Mouse (Mus musculus) splenic B cell, adult 2 months (primary cell): ENCODE measurements around the gene Astn1.

Experiments
- DNase-seq: peaks from one replicate; pipeline ENCODE4 v3.0.0-alpha.2; 2011; ENCODE audit warnings: low read depth, low spot score
- H3K27me3 ChIP-seq: 2 replicates; pipeline ENCODE4 v1.6.1; 2012; ENCODE audit warnings: mild to moderate bottlenecking, low read length, moderate library complexity, mixed read lengths; ENCODE audit not compliant: control insufficient read depth, poor library complexity, insufficient read depth, severe bottlenecking
- H3K36me3 ChIP-seq: 2 replicates; pipeline ENCODE4 v1.6.1; 2012; ENCODE audit warnings: mild to moderate bottlenecking, low read length, moderate library complexity, mixed read lengths; ENCODE audit not compliant: control insufficient read depth, poor library complexity, insufficient read depth, severe bottlenecking

The Astn1 gene

DNA sequence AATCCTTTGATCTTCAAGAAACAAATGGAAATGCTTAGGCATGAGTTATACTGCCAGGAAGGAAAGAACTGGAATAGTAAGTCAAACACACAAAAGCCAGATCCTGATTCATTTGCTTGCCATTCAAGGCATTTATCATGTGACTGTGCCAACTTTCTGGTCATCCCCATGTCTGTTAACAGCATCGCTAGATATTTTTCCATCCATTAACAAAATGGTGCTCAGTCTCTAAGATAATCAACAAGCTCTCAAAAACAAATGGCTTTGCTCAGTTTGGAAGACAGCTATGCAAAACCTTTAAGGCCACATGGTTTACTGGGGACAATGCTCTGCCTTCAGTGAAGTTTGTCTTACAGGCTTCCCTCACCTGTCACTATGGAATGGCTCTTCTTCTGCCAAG is 115.8 kb downstream of the Astn1 start:
- Histone ChIP-seq H3K36me3 (no peaks in the 10 kb centered on the region), H3K27me3 (no peaks in the 10 kb centered on the region)
- no peak for DNase-seq

DNA sequence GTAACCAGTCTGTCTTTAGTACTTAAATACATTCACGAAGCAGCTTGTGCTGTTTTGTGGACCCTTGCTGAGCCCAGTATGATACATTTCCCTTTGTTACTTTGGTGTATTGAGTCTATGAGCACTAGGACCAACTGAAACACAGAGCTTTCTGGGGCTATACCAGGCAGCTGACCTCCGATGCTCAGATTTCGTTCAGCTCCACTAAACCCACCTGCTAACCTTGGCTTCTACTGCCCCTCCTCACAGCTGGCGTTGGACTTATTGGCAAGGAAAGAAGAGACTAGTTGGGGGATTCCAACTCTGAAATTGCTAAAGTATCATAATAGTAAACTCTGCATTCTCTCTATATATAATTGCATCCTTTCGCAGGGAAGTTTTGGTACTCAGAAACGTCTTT is 118.2 kb downstream of the Astn1 start:
- DNase-seq: no peak
- no peaks in the 10 kb centered on the region for H3K27me3 ChIP-seq

DNA sequence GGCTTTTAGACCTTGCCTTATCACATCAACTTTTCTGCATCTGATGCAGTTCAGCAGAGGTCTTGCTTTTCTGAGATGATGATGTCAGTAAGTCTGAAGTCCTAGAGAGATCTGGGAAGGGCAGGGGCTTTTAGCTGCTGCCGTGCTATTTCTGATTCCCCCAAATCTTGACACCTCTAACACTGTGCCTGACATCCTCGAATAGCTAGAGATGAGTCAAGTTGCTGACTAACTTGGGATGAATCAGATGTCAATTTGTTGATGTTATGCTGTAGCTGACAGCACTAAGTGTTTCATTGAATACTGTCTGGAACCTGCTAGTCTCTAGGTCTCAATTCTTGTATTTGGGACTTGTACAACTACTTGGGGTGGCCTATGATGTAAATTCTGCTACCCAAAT is 121.7 kb downstream of the Astn1 start:
- DNase-seq: no peak
- H3K36me3 ChIP-seq: no peaks in the 10 kb centered on the region
- H3K27me3 ChIP-seq: no peaks in the 10 kb centered on the region

More for the DNA sequence above, 118.2 kb downstream of the Astn1 start:
- no peaks in the 10 kb centered on the region for H3K36me3 ChIP-seq

DNA sequence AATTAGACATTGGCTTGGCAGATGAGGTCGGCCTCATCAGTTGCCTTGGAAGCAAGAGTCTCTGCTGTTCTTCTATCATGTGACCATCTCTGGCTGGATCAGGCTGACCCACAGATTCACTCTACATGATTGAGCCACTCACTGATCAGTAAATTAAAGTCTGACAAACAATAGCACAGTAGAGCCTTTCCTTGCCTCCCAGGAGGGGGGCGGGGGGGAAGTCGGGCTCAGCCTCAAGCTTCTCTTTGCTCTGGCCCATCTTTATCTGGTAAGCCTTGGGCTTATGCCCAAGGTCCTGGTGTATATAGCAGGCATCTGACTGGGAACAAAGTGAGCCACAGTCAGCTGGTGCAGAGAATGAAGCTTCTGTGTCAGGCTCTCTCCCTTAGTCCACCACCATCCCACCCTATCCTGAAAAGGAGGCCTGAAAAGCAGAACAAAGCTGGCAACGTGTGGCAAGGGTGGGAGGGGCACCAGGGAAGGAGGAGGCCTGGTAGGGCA is 127.5 kb downstream of the Astn1 start:
- H3K27me3 ChIP-seq: no peaks in the 10 kb centered on the region
- no peak for DNase-seq

DNA sequence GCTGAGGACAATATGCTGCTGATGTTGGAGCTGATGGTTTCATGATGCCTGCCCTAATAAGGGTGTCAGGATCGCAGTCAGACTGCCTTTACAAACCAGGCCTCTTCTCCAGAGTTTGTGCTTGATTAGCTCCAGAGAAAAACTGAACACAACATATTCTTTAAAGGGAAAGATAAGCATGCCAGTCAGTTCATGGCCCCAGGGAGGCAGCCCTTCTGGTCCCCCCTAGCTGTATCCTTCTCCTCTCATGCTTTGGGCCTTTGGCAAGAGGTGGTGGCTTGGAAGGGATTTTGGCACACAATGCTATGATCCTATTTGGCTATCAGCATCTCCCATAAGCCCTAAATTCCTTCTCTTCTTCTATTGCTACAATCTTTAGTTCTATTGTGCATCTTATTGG is 128.1 kb downstream of the Astn1 start:
- Histone ChIP-seq H3K36me3 (no peaks in the 10 kb centered on the region), H3K27me3 (no peaks in the 10 kb centered on the region)
- DNase-seq: no peak

More for the DNA sequence above, 127.5 kb downstream of the Astn1 start:
- H3K36me3 ChIP-seq: no peaks in the 10 kb centered on the region

DNA sequence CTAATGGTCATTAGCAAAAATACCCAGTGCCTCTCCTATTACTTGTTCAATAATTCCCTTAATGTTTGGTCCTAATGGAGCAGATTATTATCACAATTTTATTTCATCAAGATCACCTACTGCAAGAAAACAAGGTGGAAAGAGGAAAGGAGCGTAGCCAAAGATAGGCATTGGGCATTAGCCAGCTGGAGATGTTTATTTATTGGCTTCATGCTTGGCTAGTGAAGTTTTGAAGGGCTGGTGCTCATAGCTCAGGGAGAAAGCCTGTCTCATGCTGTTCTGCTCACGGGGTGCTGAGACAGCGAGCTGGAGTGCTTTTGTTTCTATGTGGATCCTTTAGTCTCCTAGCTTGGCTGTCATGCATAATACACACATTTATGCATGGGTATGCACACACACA is 131.2 kb downstream of the Astn1 start:
- Histone ChIP-seq H3K27me3 (no peaks in the 10 kb centered on the region), H3K36me3 (no peaks in the 10 kb centered on the region)
- DNase-seq: no peak

DNA sequence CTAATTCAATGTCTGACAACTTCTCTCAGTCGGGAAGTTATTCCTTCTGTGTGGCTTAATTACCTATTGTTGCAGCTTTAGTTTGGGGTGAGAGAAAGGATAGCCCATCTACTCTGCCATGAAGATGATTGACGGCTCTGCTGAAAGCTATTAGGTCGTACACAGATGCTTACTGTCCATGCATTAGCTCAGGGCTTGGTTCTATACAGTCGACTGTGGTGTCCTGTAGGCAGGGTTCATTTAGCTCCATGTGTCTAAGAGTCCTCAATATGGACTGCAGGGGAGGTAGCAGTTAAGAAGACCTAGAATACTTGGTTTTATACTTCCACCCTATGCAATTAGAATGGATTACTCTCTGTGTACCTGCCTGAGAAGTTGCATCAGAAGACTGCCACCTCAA is 138.1 kb downstream of the Astn1 start:
- no peak for DNase-seq
- Histone ChIP-seq H3K36me3 (no peaks in the 10 kb centered on the region), H3K27me3 (no peaks in the 10 kb centered on the region)

DNA sequence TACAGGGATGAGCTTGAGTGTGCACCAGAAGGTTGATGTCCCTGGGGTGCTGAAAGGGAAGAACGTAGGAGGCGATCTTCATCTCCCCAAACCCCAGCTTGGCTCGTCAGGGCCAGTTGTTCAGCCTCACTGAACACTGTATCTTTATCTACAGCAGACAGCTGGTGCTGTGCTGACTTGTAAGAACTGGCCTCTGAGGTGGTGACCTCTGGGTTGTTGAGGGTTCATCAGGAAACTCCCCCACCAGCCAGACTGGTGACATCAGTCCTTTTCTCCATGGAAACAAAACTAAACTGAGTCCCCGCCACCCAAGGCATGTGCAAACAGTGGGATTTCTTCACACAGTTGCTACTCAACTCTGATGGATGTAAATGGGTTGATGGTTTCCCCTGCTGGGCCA is 138.9 kb downstream of the Astn1 start:
- H3K27me3 ChIP-seq: no peaks in the 10 kb centered on the region
- DNase-seq: no peak

DNA sequence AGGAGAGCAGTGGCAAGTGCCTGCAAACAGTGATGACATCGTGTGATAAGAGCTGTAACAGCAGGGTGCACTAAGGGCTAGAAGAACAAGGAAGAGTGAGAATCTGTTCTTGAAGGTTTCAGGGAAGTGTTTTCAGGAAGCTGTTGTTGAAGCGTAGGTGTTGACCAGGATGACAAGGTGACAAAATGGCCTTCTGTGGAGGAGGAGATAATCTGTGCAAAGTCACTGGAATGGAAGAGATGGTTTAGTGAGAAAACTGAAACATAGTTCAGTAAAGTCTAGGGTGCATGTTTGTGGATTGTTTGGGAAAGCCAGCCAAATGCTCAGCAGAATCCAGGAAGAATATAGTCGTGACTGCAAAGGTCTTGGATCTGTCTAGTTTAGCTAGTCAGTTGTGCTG is 145.5 kb downstream of the Astn1 start:
- no peak for DNase-seq
- H3K36me3 ChIP-seq: no peaks in the 10 kb centered on the region
- no peaks in the 10 kb centered on the region for H3K27me3 ChIP-seq

More for the DNA sequence above, 138.9 kb downstream of the Astn1 start:
- H3K36me3 ChIP-seq: no peaks in the 10 kb centered on the region

DNA sequence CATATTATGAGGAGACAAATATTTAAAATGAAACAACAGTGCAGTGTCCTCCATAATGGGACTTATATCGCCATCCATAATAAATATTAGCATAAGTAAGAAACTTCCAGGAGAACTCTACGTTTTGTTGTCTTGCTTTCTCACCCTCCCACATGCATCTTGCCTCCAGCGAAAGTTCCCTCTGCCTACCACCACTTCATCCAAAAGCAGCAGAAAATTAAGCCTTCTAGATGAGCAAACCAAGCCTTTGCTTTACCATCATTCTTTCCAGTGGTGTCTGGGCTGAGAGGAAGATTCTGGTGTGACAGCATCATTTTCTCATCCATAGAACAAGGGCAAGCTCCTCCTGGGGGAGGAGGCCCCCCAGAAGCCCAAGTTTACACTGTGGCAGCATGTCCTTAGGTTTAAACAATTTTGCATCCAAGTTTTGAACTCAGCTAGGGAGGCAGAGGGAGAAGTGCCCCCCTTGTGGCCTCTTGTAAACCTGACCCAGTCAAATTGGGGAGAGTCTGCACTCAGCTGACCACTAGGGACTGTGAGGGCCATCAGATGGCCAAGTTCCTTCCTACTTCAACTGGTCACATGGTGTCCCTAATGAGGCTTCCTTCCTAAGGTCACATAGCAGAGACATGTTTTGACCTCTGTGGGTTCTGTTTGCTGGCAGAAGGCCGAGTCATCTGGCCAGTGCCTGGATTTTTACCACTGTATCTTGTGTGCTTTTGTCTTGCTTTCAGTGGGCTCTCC is 147.2 kb downstream of the Astn1 start:
- no peak for DNase-seq
- H3K36me3 ChIP-seq: no peaks in the 10 kb centered on the region
- no peaks in the 10 kb centered on the region for H3K27me3 ChIP-seq

DNA sequence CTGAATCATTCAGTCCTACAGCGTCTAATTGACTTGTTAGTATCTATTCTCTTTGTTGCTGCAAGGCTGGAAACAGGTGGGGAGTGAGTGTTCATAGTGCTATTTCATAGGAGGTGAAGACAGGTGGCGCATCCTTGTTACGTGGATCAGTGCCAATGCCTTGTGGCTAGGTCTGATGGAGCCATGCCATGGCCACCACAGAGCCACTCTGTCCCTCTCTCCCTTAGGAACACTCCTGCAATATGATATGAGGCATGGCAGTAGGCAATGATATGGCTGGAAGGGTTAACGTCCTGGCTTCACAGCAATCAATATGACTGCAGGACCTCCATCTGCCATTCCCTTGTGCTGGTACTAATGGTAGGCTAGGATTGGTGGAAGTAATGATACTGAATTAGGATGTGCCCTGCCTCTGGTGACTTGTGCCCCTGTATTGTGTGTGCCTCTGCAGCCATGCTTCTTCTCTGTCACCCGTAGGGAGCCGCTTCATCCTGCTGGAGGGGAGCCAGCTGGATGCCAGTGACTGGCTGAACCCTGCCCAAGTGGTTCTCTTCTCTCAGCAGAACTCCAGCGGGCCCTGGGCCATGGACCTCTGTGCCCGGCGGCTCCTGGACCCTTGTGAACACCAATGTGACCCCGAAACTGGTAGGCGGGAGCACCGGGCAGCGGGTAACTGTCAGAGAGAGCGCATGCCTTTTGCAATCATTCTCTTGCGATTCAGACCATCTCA is 148.6 kb downstream of the Astn1 start:
- Histone ChIP-seq H3K36me3 (no peaks in the 10 kb centered on the region), H3K27me3 (no peaks in the 10 kb centered on the region)
- DNase-seq: no peak

DNA sequence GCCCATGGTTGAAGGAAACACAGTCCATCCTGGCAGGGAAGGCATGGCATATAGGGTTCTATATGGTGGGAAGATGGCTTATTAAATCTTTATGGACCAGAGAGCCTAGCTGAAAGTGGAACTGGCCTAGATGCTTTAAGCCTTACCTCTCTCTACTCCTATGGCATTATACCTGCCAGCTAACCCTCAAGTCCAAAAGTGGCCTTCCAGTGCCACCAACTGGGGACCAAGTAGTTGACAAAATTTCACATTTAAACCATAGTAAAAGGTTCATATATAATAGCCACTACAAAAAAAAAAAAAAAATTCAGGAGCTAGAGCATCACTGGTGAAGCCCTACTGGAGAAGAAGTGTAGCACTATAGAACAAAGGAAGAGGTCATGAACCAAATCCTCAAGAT is 150.0 kb downstream of the Astn1 start:
- Histone ChIP-seq H3K27me3 (no peaks in the 10 kb centered on the region), H3K36me3 (no peaks in the 10 kb centered on the region)
- no peak for DNase-seq

DNA sequence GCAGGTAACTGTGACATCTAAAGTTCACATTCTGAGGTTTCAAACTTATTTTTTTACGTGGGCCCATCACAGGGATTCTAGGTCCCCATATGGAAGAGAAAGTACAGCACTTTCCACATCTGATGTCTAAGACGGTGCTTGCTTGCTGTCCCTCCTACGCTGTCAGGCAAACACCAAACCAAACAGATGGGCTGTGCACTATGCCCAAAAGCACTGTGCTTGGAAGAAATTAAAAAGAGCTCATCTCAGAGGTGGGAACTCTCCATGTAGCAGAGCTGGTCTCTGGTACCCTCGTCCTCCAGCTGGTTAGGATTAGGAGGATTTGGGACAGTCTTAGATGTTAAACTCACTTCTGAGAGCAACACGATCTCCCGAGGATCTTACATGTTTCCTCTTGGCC is 150.6 kb downstream of the Astn1 start:
- DNase-seq: no peak
- H3K27me3 ChIP-seq: no peaks in the 10 kb centered on the region
- H3K36me3 ChIP-seq: no peaks in the 10 kb centered on the region

DNA sequence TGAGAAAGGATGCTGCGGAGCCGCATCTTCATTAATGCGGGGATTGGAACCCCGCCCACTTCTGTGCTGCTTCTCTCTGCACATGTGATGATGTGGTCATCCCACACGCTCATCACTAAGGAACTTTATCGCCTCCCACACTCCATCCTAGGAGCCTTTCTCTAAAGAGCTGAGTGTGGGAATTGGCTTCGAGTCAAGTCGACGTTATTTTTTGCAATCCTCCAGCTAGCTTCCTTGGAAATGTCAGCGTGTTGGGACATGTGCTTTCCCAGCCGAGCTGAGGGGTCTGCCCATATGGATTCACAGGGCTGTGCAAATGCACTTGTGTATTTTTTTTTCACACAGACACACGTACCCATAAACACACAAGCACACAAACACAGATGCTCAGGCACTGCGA is 151.5 kb downstream of the Astn1 start:
- no peaks in the 10 kb centered on the region for H3K27me3 ChIP-seq
- no peak for DNase-seq
- no peaks in the 10 kb centered on the region for H3K36me3 ChIP-seq

DNA sequence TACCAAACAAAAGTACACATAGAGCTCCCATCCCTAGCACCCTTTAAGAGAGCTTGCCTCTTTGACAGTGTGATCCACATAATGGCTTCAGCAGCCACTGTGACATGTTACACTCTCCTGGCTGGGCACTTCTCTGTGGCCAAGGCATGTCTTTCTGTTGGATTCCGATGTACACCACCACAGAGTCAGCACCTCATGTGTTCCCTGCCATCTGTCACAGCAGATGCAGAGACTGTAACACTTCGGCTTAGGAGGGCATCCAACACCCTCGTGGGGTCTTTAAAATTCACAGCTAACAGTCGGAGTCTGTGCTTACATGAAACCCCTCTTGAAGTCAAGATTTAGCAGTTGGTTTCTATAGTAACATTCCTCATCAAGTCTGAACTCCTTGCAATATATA is 154.5 kb downstream of the Astn1 start:
- Histone ChIP-seq H3K27me3 (no peaks in the 10 kb centered on the region), H3K36me3 (no peaks in the 10 kb centered on the region)

More for the DNA sequence above, 154.5 kb downstream of the Astn1 start:
- DNase-seq: no peak
